8 mouse cellular contexts compared by ENCODE assay signal in the genomic region with DNA sequence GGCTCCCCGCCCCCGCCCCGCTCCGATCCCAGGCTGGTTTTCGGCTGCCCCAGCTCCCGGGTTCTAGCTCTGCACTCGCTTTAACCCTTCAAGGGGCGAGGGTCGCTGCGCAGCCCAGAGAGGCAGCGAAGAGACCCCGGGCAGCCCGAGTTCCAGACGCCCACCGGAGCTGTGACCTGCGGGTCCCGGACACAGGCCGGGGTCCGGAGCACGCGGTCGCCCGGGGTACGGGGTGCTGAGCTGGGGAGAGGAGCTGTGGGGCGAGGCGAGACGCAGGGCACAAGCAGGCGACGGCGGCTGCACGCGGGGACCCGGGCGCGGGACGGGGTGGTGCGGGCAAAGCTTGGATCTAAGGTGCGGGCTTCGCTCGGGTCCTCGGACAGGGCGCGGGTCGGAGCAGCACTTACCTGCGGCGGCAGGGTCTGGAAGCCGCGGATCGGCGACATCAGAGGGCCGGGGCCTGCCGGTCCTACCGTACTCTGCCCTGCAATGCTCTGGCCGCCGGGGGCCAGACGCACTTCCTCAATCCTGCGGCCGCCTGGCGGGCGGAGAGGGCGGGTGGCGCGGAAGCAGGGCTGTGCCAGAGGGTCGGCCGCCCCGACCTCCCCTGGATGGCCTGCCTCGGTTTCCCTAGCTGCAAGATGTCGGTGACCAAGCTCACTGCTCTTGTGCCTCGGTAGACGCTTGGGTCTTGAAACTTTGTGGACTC. TPM values are rescaled to one million over a fixed set of nuclear protein-coding genes. Genes with fewer than 3 reads are reported as not detected.
DNase-seq lines count a peak whose midpoint lies in the region; ATAC-seq and TF ChIP-seq lines count a peak whose summit lies in the region.

Gene Lrrk1, minus strand, starts transcription at position 538 of the 709 bp plus-strand sequence.

- H3K9ac ChIP-seq in heart, embryonic 16.5 days (ENCODE audit: low read length) = peak within 1 kb of the TSS; percentile 94

- ATAC-seq in heart, embryonic 16.5 days (replicated peaks; ENCODE audit: extremely low read depth, insufficient read depth, low FRiP score) = peak; percentile 72

- H3K9me3 ChIP-seq in heart, embryonic 16.5 days (replicated peaks; ENCODE audit: control insufficient read depth, low read length) = no peaks in the 10 kb centered on the region

- TF ChIP-seq POLR2A in embryonic fibroblast, embryonic 13.5 days (IDR thresholded peaks at IDR 0.05; ENCODE audit: low read depth, low read length) = peak; percentile 75

- H3K79me2 ChIP-seq in macrophage (ENCODE audit: inconsistent target) = peaks cover 43% of the 10 kb centered on the region

- peak within 1 kb of the TSS; percentile 53 for H3K4me3 ChIP-seq in embryonic fibroblast, embryonic 13.5 days (ENCODE audit: insufficient read depth, low read length)
- H3K4me3 ChIP-seq in heart, embryonic 16.5 days (ENCODE audit: low read length) = peak within 1 kb of the TSS; percentile 74
- peak within 1 kb of the TSS; percentile 38 for H3K4me3 ChIP-seq in macrophage (ENCODE audit: inconsistent target)

- WGBS in heart, embryonic 16.5 days = under 1% methylated on average over 70 of the region's 70 CpGs
- WGBS in macrophage (ENCODE audit: missing documents) = 2% methylated on average over 63 of the region's 70 CpGs

- peak; percentile 39 for DNase-seq in CD4-positive, CD25-positive, alpha-beta regulatory T cell, adult 2 months (ENCODE audit: low read depth, low spot score)
- peak; percentile 71 for DNase-seq in ZHBTc4 (ENCODE audit: low read depth, low spot score)
- peak; percentile 78 for DNase-seq in kidney, postnatal 14 days
- DNase-seq in spleen, adult 12 weeks (ENCODE audit: low spot score) = peak; percentile 13
- no peak for DNase-seq in left cerebral cortex, adult 9 months (ENCODE audit: low spot score in 2 of 2)

- peak within 1 kb of the TSS; percentile 89 for H3K4me2 ChIP-seq in heart, embryonic 16.5 days (ENCODE audit: low read depth, low read length)

- H3K27me3 ChIP-seq in heart, embryonic 16.5 days (ENCODE audit: control insufficient read depth, insufficient read depth, low read length) = no peaks in the 10 kb centered on the region

- no peaks in the 10 kb centered on the region for H3K36me3 ChIP-seq in heart, embryonic 16.5 days (ENCODE audit: control insufficient read depth, insufficient read depth)
- no peaks in the 10 kb centered on the region for H3K36me3 ChIP-seq in macrophage (ENCODE audit: inconsistent target)

- H3K27ac ChIP-seq in embryonic fibroblast, embryonic 13.5 days (ENCODE audit: insufficient read depth, low read length) = peak within 1 kb of the TSS; percentile 63
- peak within 1 kb of the TSS; percentile 69 for H3K27ac ChIP-seq in heart, embryonic 16.5 days (ENCODE audit: low read length)
- H3K27ac ChIP-seq in macrophage = peak within 1 kb of the TSS; percentile 56

- no peak for TF ChIP-seq CTCF in embryonic fibroblast, embryonic 13.5 days (IDR thresholded peaks at IDR 0.05; ENCODE audit: borderline replicate concordance, insufficient read depth, low read length)

- peaks cover 15% of the 10 kb centered on the region for H3K4me1 ChIP-seq in embryonic fibroblast, embryonic 13.5 days (ENCODE audit: control insufficient read depth, insufficient read depth, low read length)
- peaks cover 5% of the 10 kb centered on the region; the same call in 1 of the 2 replicates for H3K4me1 ChIP-seq in heart, embryonic 16.5 days (ENCODE audit: control insufficient read depth, insufficient read depth, low read length)

RNA-seq across cellular contexts. Expression of gene Lrrk1, which starts in this region (rescaled TPM):
- 31.0 and 39.9 TPM in 2 replicates for polyA plus RNA-seq in embryonic fibroblast, embryonic 13.5 days (2011; ENCODE audit: insufficient read length, low read depth, missing spikeins)
- polyA plus RNA-seq in heart, embryonic 16.5 days (2015; fragmentation: Nextera tagmentation; extraction: Ambion mirVana) = 8.4 and 11.4 TPM in 2 replicates
- total RNA-seq in macrophage (2018; cell fraction: chromatin; rRNA removed) = 100 to 1,000 TPM in 16 of 26 experiments, 10 to 100 TPM in 10; 30.9 to 175 (median 117) TPM
- 10 to 100 TPM; 13.9 to 40.6 (median 23.4) TPM for total RNA-seq in macrophage (2018; cell fraction: cytosol; rRNA removed)
- total RNA-seq in macrophage (2018; cell fraction: nucleus; rRNA removed) = 10 to 100 TPM; 26.5 to 85.3 (median 67.4) TPM
- 12.7 to 23.3 TPM (median 13.9 TPM) in 3 replicates for polyA plus RNA-seq in macrophage (2018)

Comparison
In these comparisons a context has a peak if more than half of its experiments do, and no peak if none do; other contexts are left out.
1. DNase-seq: peak in CD4-positive, CD25-positive, alpha-beta regulatory T cell, adult 2 months (single experiment), ZHBTc4 (single experiment), kidney, postnatal 14 days (single experiment) and spleen, adult 12 weeks (single experiment); none in left cerebral cortex, adult 9 months (0 of 2).
2. Peak in every context shown above with its lines, with median percentiles within 50 percentile points of each other: H3K27ac ChIP-seq and H3K4me3 ChIP-seq.